Mouse (Mus musculus): ENCODE results near the gene Dhx34. TPM values are rescaled to one million over a fixed set of nuclear protein-coding genes. Genes with fewer than 3 reads are reported as not detected.
A peak's percentile ranks its signal among the peaks of the same experiment; 100 is the strongest.

Dhx34 gene
- polyA plus RNA-seq, 1 experiment, result 16.1 TPM

DNA sequence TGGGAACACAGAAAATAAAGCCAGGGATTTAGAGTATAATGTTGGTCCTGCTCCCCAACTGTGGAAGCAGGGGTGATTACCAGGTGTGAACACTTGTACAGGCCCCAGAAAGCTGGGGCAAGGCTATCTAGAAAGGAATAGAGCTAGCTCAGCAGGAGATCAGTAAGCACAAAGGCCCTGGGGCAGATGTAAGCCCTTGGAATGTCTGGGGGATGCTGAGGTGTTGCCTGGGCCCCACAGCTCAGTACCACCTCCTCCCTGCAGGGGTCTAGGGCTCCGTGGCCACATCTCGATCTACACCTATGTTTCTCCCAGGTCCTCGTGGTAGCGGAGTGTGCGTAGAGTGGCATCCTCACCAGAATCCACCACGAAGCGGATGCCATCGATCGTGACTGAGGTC lies 7.9 kb downstream of the Dhx34 start:
- WGBS, result 94% methylated on average over 9 of the region's 9 CpGs
- DNase-seq (ENCODE audit: low read depth, low spot score), result no peak

DNA sequence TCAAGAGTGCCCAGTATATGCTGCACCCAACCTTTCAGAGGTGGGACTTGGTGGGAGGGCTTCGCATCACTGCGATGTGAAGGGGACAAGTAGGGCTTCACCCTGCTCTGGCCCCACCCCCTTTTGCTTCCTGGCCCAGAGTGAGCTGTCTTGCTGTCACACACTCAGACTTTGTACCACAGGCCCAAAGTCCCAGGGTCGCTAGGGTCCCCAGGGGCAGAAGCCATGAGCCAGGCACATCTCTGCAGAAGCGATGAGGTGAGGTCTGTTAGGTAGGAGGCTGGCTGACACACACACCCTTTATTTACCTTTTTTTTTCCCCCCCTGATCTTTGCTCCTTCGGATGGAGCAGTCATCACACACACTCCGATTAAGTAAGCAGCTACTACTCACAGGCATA lies 8.6 kb downstream of the Dhx34 start:
- no peak for DNase-seq (ENCODE audit: low read depth, low spot score)
- WGBS, result 75% methylated on average over 6 of the region's 6 CpGs

DNA sequence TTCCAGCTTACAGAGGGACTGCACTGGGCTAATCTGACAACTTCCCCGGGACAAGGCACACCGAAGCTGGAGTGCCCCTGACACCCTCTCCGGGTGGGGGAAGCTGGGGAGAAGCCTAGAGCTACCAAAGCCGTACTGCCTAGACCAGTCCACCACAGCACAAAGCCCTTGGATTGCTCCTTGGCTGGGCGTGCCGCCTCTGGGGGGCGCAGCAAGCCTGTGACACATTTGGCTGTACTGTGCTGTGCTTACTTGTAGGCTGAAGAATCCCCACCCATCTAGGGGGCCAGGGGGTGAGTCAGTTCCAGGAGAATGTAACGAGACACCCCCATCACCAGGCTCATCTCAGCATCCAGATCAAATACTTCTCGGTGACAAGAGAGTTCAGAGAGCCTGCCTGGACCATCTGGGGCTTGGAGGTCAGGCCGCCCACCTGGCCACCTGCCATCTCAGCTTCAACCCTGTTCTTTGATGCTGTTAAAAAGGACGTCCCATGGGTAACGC lies 10.9 kb downstream of the Dhx34 start:
- WGBS, result 73% methylated on average over 12 of the region's 12 CpGs

DNA sequence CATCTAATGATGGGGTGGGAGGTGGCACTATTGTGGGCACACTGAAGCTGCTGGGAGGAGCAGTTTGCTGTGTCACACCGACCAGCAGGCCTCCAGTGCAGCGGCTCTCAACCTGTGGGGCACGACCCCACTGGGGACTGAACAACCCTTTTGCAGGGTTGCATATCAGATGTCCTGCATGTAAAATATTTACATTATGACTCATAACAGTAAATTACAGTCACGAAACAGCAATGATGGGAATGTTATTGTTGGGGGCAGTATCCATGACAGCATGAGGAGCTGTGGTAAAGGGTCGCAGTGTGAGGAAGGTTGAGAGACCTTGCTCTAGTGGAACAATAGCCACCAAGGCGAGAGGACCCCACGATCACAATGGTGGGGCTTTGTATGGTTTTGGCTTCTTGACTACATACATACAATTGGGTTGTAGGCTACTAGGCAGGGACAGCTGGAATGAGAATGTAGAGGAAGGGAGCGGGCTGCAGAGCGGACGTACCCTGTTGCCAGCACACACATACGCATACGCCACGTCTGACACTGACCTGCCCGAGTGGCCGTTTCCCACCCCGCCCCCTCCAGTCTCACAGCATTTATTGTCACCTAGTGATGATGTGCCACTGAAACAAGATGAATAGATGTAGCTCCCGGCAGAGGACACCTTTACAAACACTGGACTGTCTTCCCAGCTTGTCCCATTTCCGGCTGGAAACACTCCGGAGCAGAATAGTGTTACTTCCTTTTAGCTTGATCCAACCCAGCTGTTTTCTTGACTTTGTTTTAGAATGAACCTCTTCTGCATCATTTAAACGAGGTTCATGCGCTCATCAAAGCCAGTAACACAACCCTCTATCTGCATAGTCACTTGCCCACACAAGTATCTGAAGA lies 12.8 kb downstream of the Dhx34 start:
- no peak for DNase-seq (ENCODE audit: low read depth, low spot score)
- 69% methylated on average over 21 of the region's 21 CpGs for WGBS

More for the DNA sequence above, 10.9 kb downstream of the Dhx34 start:
- no peak for DNase-seq (ENCODE audit: low read depth, low spot score)

DNA sequence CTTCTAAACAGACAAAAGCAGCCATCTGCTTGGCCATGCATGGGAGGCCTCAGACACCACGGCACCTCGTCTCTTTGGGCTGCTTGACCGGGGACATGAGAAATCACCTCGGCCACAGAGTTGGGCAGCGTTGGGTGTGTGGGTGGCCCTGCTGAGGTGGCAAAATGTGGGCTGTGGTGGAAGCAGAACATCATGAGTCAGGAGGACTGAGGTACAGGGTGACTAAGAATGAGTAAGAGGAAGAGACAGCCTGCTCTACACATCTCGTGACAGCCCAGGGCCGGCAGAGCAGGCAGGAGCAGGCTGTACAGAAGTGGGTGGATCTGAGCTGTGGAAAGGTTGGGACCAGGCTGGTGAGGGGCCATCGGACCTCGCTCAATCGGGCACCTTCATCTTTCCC lies 14.3 kb downstream of the Dhx34 start:
- no peak for DNase-seq (ENCODE audit: low read depth, low spot score)
- WGBS, result 80% methylated on average over 10 of the region's 10 CpGs

DNA sequence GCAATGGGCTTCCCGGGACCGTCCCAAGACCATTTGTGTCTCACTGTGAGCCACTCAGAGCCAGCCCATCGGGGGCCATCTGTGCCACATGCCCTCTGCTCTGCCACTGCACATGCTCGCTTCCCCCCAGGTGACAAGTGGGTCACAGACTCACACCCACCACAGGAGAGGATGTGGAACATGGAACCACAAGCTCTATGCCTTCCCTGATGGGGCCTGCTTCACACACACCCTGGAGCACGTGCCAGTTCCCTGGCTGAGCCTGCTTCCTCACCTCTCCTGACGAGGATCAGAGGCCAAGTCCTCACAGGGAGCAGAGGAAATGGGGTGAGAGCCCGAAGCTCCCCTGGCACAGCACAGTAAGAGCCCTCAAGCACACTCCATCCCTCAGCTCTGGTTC lies 14.8 kb downstream of the Dhx34 start:
- WGBS, result 84% methylated on average over 7 of the region's 7 CpGs
- no peak for DNase-seq (ENCODE audit: low read depth, low spot score)

DNA sequence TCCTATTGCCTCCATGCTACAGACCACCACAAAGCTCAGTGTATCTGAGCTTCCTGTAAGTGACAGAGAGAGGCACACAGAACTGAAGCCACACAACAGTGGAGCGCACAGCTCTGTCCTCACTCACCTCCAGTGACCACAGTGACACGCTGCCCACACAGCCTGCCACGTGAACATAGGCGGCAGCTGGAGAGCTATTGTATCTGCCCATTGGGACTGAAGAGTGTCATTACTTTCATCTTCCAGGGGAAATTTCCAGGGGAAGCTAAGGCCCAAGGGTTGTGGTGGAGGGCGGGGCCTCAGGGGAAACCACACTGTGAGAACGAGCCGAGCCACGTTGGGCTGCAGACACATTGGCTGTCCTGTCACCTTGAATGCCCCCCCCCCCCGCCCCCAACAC lies 17.0 kb downstream of the Dhx34 start:
- DNase-seq (ENCODE audit: low read depth, low spot score), result no peak
- WGBS, result 74% methylated on average over 9 of the region's 9 CpGs

DNA sequence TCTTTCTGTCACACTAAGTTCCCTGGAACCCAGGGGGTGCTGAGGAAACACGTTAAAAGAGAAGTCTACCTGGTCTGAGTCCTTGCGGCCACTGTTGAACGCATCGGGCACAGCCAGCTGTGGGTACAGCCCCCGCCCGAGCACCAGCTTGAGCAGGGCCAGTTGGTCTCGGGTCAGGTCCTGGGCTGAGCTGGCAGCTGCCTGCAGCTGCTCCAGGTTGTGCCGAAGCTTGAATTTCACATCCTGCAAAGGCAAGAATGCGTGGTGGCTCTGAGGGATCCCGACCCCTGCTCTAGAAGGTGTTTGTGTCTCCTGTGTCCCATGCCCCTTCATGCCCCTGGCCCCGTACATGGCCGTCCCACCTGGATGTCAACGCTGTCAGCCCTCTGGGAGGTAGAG lies 18.3 kb downstream of the Dhx34 start:
- 89% methylated on average over 13 of the region's 13 CpGs for WGBS
- DNase-seq (ENCODE audit: low read depth, low spot score), result no peak

DNA sequence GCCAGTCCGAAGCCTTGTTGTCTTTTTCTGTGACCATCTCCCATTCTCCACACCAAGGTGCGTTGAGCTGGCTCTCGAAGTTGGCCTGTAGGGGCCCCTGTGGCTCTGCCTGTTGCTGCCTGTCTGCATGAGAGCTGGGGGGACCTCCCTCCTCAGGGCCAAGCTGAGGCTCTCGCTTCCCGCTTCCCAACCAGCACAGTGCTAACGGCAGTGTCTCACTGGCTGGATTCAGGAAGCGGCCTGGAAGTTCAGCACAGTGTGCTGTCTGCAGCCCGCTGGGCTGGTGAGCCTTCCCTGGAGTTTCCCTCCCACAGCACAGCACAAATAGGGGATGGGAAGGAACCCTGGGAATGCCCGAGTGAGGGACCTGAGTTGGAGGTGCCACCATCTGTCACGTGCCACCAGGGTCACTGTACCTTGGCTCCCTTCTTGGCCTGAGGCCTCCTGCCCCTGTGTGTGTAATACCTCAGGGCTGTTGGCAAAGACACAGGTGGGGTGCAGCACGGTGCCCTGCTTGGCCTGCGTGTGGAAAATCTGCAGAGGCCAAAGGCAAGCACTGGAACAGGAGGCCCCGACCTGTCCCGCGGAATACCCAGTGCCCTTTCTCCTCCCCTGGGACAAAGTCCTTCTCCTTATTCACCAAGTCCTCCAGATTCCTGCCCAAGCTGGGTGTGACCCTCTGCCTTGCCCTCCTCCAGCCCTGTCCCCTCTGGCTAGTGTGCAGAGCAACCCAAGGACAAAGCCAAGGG lies 18.9 kb downstream of the Dhx34 start:
- DNase-seq (ENCODE audit: low read depth, low spot score), result no peak
- 75% methylated on average over 15 of the region's 15 CpGs for WGBS

DNA sequence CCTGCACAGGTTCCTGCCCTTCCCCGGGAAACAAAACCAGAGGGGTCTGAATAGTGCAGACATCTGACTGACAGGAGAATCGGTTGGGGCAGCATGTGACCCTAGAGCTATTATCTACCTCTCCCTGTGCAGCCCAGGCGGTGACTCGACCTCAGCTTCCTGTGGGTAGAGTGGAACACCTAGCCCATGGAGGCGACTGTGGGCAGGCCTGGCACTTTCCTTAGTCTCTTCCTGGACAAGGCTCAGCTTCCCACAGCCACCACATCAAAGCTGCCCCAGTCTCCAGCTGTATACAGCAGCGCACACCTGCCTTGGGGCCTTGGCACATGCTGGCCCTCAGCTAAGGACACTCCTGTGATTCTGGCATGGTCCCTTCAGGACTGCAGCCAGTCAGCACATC lies 20.7 kb downstream of the Dhx34 start:
- 78% methylated on average over 6 of the region's 6 CpGs for WGBS
- no peak for DNase-seq (ENCODE audit: low read depth, low spot score)

DNA sequence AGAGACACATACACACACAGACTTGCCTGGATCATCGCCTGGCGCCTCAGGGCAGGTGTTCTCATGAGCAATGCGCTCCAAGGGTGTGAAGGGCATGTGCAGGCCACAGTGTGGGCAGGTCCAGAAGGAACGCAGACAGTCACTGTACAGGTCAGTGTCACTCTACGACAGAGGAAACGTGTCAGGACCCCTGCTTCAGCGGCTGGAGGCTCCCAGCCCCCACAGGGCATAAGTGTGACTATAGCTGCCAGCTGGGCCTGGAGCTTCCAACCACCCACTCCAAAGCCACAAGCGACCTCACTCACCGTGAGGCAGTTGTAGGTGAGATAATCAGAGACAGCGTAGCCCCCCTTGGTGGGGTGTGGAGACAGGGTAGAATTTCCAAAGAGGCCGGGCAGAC lies 23.3 kb downstream of the Dhx34 start:
- no peak for DNase-seq (ENCODE audit: low read depth, low spot score)
- 85% methylated on average over 11 of the region's 11 CpGs for WGBS

DNA sequence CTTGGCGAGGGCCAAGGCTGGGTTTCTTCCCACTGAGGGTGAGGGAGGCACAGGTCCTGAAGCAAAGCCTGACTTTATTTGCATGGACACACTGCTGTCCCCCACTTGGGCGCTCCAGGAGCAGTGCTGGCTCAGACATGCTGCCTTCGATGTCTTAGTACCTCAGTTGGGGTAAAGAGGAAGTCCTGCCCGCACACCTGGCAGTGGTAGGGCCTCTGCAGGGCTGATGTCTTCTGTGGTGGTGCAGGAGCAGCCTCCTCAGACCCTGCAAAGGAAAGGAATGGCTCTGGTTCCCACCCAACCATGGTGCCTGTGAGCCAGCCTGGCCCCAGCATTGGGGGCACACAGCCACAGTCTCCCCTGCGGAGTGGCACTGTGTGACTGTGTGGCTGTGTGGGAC lies 24.7 kb downstream of the Dhx34 start:
- DNase-seq (ENCODE audit: low read depth, low spot score), result no peak

DNA sequence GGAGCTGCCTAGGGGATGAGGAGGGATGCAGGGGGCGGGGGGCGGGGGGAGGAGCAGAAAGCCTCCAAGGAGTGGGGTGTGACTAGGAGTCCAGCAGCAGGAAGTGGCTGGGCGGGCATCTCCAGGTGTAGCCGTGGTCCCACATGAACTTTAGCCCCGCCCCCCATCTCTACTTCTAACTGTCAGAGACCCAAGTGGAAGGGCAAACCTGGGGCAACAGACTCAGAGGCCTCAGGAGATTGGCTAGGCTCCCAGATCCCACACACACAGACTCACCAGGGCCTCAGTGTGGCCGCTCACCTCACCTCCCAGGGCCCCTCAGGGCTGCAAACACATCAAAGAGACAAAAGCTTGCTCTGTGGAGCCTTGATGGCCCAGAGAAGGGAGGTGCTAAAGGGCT lies 25.2 kb downstream of the Dhx34 start:
- DNase-seq (ENCODE audit: low read depth, low spot score), result no peak
- WGBS, result 69% methylated on average over 6 of the region's 6 CpGs

More for the DNA sequence above, 24.7 kb downstream of the Dhx34 start:
- WGBS, result 73% methylated on average over 5 of the region's 5 CpGs

DNA sequence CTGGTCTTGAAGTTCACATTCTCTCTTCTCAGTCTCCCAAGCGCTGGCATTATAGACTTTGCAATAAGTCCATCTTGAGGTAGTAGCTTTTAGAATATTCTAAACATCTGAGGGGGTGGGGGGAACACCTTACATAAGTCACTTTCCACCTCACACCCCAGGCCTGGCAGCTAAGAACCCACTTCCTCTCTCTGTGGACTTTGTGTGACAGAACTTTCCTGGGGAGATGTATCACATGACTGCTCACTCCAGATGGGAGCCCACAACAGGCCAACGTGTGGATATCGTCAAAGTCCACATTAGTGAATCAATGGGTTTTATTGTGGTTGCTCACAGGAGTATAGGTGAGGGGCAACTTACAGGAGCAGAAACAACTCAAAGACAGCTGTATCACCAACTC lies 28.1 kb downstream of the Dhx34 start:
- DNase-seq (ENCODE audit: low read depth, low spot score), result no peak
- WGBS, result 28% methylated on average over 3 of the region's 3 CpGs

DNA sequence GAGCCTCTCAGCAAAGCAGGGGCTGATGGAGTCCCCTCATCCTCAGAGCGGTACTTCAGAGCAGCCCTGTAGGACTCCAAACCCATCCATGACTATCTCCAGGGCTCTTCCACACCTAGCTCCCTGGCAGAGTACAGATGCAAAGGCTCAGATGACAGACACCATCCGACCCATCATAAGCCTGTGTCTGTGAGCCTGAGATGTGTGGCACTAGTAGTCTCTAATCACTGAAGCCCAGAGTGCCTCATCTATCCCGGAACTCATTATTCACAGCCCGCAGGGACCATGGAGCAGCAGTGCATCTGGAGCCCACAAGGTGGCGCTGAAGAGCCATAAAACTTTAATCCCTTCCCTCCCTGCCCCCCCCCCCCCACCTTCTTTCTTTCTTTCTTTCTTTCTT lies 29.5 kb downstream of the Dhx34 start:
- 16% methylated on average over 5 of the region's 5 CpGs for WGBS
- peak; percentile 44 for DNase-seq (ENCODE audit: low read depth, low spot score)

DNA sequence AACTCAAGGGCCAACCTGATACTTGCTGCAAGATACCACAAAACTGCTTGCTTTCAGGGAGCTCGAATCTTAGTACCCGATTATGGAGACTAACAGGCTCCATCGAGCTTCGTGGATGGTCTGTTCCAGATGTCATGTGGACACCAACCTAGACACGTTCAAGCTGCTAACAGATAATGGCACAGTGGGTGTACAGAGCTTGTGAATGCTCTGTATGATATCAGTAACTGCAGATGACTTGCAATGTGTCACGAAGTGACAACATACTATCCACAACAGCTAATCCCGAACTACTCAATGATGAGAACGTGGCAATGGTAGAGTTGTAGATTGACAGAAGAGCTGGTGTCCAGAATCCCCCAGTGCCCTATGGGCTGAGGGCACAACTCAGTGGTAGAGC lies 34.3 kb downstream of the Dhx34 start:
- no peak for DNase-seq (ENCODE audit: low read depth, low spot score)
- 77% methylated on average over 8 of the region's 8 CpGs for WGBS

DNA sequence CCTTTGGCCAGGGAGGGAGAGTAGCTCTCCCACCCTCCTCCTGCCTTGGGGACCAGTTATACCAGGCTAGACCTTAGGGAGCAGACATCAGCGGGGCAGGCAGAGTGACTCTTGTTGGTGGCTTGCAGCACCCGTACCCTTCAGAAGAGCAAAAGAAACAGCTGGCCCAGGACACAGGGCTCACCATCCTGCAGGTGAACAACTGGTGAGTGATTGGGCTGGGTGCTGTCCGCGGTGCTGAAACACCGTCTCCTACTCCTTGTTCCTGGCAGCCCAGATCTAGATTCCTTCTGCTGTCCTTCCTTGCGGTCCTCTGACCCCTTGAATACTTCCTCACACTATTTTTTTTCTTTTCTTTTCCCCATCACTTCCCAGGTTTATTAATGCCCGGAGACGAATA lies 38.2 kb downstream of the Dhx34 start:
- 21% methylated on average over 8 of the region's 8 CpGs for WGBS
- DNase-seq (ENCODE audit: low read depth, low spot score), result no peak

DNA sequence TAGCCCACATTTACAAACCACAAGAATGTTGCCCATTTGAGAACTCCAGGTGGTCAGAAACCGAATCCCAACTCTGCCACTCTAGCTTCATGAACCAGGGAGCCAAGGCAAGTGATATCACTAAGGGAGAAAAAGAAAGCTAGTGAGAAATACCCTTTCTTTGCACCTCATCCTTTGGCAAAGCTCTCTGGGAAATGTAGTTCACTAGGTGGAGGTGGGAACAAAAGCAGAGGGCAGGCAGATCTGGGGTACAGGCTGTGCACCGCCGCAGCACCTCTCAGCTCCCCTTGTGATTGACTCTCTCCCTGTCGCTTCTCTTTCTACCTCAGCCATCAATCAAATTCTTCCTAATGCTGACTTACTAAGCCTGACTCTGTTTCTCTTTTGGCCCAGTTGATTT lies 43.7 kb downstream of the Dhx34 start:
- DNase-seq (ENCODE audit: low read depth, low spot score), result no peak
- 82% methylated on average over 4 of the region's 4 CpGs for WGBS

DNA sequence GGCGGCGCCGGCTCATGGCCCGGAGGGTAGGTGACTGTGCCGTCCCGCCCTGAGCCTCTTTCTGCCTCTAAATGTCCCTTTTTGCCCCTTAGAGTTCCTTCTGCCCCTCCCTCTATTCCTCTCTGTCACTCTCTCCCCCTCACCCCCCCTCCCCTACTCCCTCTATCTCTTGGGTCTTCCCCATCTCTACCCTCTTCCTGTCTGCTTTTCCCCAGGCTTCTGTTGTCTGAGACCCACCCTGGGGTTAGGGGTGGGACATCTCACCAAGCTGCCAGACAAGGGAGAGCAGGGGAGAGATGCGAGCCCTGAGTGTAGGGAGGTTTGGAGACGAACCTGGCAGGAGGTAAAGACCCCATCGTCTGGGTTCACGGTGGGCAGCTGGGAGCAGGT lies 46.3 kb downstream of the Dhx34 start:
- 4% methylated on average over 10 of the region's 10 CpGs for WGBS

DNA sequence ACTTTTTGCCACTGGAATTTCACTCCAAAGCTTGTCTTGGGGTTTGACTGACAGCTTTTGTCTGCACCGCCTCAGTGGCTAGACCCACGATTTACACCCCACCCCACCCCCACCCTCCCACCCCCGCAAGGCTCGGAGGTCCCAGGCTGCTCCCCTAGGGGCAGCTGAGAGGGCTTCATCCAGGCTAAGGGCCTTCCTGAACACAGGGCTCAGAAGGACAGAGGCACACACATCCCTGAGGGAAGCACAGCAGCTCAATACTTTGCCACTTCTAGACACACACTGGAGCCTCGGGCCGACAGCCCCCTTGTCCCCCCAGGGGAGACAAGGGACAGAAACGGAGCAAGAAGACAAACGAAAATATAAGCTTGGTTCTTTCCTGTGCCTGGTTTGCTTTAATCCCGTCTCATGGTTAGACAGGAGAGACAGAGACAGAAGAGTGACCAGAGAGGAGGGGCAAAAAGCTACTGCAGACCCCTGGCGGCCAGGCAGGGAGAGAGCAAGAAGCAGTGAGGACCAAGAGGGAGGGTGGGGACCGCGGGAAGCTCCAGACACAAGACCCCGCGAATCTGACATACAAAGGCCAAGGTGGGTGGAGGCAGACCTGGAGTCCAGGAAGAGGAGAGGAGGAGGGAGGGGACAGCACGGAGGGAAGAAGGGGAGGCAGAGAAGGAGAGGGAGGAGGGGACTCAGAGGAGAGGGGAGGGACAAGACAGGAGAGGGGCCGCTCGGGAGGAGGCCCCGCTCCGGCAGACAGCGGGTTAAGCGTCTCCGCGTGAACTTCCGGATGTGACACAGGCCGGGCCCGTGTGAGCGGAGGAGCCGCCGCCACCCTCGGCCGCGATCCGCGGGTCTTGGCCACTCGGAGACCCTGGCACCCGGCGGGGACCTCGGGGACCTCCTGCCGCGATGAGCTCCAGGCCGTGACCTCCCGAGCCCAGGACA lies 47.0 kb downstream of the Dhx34 start, which contains the start of gene Meis3:
Meis3 (plus strand) TSS at position 494 of the 945 bp plus-strand sequence.
- no peak for DNase-seq (ENCODE audit: low read depth, low spot score)
- 2% methylated on average over 40 of the region's 42 CpGs for WGBS

More for the DNA sequence above, 46.3 kb downstream of the Dhx34 start:
- DNase-seq (ENCODE audit: low read depth, low spot score), result no peak
